Mouse (Mus musculus) forebrain, embryonic 12.5 days (tissue): Measurements from ENCODE around the gene U2af1l4. TPM values are rescaled to one million over a fixed set of nuclear protein-coding genes. Genes with fewer than 3 reads are reported as not detected.

Experiments
- ATAC-seq: fragments of 200-750 bp; cut with Nextera tagmentation; 2 replicates; pipeline ENCODE4 v1.8.0; 2017; ENCODE audit warnings: moderate TSS enrichment; ENCODE audit not compliant: low FRiP score
- H3K27ac ChIP-seq: fragments of 300-500 bp; sonication (generic); 2 replicates; pipeline ENCODE4 v1.5.1; 2016; ENCODE audit warnings: mild to moderate bottlenecking
- H3K27me3 ChIP-seq: fragments of 300-500 bp; sonication (generic); 2 replicates; pipeline ENCODE4 v1.6.1; 2016; ENCODE audit warnings: mild to moderate bottlenecking
- H3K36me3 ChIP-seq: fragments of 300-500 bp; sonication (generic); replicated peaks from 2 replicates; pipeline ENCODE4 v1.6.1; 2016; ENCODE audit warnings: mild to moderate bottlenecking
- H3K4me1 ChIP-seq: fragments of 300-500 bp; sonication (generic); 2 replicates; pipeline ENCODE4 v1.6.1; 2016
- H3K4me2 ChIP-seq: fragments of 300-500 bp; sonication (generic); 2 replicates; pipeline ENCODE4 v1.6.1; 2016; ENCODE audit warnings: mild to moderate bottlenecking, moderate library complexity
- H3K4me3 ChIP-seq: fragments of 300-500 bp; sonication (generic); replicated peaks from 2 replicates; pipeline ENCODE4 v1.5.1; 2016; ENCODE audit warnings: mild to moderate bottlenecking
- H3K9ac ChIP-seq: fragments of 300-500 bp; sonication (generic); 2 replicates; pipeline ENCODE4 v1.6.1; 2016; ENCODE audit warnings: mild to moderate bottlenecking
- H3K9me3 ChIP-seq: fragments of 300-500 bp; sonication (generic); 2 replicates; pipeline ENCODE4 v1.6.1; 2016
- WGBS: fragments of 180-500 bp; shearing (Covaris S2); methylation state at CpG from one replicate; pipeline ENCODE4 v1.1.7; 2016; 5-methylcytosine and 5-hydroxymethylcytosine counted together
- polyA plus RNA-seq: library from polyadenylated mRNA; unstranded; fragments of >200 nt; fragmentation: Nextera tagmentation; extraction: Ambion mirVana; gene quantifications from 2 replicates; pipeline ENCODE4 v1.2.1, GENCODE M21; 2016

Gene U2af1l4
- polyA plus RNA-seq: 88.1 and 95.7 TPM in 2 replicates

DNA sequence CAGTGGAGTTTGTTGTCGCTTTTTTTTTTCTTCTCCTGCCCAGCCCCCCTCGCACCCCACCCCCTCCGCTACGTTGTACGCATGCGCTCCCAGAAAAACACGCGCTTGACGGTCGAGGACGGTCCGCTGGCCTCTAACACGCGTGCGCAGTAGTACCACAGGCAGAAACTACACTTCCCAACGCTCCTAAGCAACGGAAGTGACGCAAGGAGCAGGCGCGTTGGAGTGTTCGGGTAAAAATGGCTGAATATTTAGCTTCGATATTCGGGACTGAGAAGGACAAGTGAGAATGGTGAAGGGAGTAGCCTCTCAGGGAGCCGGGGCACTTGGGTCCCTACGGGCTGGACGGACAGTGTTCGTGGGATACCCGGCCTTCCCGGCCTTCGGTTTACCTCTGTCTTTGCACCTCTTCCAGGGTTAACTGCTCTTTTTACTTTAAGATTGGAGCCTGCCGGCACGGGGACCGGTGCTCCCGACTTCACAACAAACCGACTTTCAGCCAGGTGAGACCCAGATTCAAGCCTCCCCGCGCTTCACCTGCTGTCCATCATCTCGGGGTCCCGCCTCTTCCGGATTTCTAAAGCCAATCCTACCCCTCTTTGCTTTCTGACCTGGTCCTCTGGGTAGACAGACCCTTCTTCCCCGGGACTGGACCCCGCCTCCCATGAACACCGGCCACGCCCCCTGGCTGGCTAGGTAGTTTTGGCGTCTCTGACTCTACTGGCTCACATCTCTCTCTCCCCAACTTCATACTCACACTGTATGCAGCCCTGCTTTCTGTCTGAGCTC, at the start of gene U2af1l4, which contains the start of the genes Gm49396 and Psenen:
Gene U2af1l4 (plus strand): TSS at position 185 of the 789 bp plus-strand sequence.
Gene Gm49396 (plus strand): TSS at position 228 of the 789 bp plus-strand sequence.
Gene Psenen (minus strand): TSS at position 511 of the 789 bp plus-strand sequence.
- H3K9ac ChIP-seq: peak within 1 kb of the TSS; percentile 80
- under 1% methylated on average over 45 of the region's 45 CpGs for WGBS
- peak within 1 kb of the TSS; percentile 77 for H3K4me3 ChIP-seq
- peak within 1 kb of the TSS; percentile 87 for H3K4me2 ChIP-seq
- H3K27ac ChIP-seq: peak within 1 kb of the TSS; percentile 94
- peaks cover 28% of the 10 kb centered on the region for H3K36me3 ChIP-seq
- peak; percentile 88 for ATAC-seq
- H3K4me1 ChIP-seq: peaks cover 28% of the 10 kb centered on the region
- no peaks in the 10 kb centered on the region for H3K27me3 ChIP-seq
- H3K9me3 ChIP-seq: no peaks in the 10 kb centered on the region

DNA sequence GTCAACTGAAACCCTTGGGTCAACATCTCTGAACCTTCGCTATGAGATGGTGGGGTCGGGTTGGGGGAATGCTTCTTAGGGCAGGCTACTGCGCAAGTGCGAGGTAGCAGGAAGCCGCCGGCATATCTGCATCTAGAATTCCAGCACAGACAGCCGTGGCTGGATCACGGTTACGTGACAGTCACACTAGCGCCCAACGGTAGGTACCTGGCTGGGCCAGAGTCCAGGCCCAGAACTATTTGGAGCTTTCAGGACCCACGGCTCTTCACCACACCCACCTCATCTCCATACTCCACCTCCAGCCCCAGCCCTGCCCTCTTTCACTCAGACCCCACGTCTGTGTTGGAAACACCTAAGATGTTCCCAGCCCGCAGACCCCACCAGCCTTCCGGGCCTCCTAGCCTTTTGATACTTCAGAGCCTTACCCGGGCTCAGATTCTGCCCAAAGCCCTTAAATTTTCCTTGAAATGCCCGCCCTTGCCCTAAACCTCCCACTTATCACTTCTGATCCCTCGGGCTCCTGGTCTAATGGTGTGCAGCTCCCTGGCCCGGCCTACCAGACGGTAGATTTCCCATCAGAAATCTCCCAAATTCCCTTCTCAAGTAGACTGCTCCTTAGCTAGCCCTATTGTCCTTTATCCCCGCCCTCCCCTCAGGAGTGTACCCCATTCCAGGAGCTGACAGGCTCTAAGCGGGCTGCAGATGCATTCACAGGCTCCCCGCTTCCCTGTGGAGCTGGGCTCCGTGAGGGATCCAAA, 47.9 kb upstream of the U2af1l4 start:
- H3K9me3 ChIP-seq: no peaks in the 10 kb centered on the region
- no peak overlapping the region for H3K27ac ChIP-seq
- no peaks in the 10 kb centered on the region for H3K27me3 ChIP-seq
- no peak; the same call in 1 of the 2 replicates for ATAC-seq
- H3K4me3 ChIP-seq: no peak overlapping the region
- no peak overlapping the region for H3K4me2 ChIP-seq
- no peak overlapping the region for H3K9ac ChIP-seq
- no peaks in the 10 kb centered on the region for H3K4me1 ChIP-seq
- 55% methylated on average over 24 of the region's 24 CpGs for WGBS
- H3K36me3 ChIP-seq: no peaks in the 10 kb centered on the region

DNA sequence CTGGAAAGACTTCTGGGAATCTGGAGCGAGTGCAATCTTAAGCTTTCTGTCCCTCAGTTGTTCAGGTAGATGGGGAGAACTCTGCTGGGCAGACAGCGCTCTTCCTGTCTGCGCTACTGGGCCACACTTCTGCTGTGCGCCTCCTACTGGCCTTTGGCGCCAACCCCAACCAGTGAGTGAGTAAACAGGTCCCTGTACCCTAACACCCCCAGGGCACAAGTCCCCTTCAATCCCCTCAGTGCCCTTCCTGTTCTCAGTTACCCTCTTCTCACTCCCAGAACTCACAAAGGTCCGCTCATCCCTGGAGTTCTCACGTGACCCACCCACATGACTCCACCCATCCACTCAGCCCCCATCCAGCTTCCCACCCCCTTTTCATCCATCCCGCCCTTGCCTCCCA, 44.8 kb upstream of the U2af1l4 start:
- WGBS: 48% methylated on average over 8 of the region's 8 CpGs
- H3K4me1 ChIP-seq: peaks cover 8% of the 10 kb centered on the region; the same call in 1 of the 2 replicates
- no peak overlapping the region for H3K4me3 ChIP-seq
- H3K9ac ChIP-seq: no peak overlapping the region
- ATAC-seq: no peak
- no peak overlapping the region for H3K27ac ChIP-seq
- no peaks in the 10 kb centered on the region for H3K27me3 ChIP-seq
- no peak overlapping the region for H3K4me2 ChIP-seq
- H3K9me3 ChIP-seq: no peaks in the 10 kb centered on the region
- peaks cover 14% of the 10 kb centered on the region for H3K36me3 ChIP-seq

DNA sequence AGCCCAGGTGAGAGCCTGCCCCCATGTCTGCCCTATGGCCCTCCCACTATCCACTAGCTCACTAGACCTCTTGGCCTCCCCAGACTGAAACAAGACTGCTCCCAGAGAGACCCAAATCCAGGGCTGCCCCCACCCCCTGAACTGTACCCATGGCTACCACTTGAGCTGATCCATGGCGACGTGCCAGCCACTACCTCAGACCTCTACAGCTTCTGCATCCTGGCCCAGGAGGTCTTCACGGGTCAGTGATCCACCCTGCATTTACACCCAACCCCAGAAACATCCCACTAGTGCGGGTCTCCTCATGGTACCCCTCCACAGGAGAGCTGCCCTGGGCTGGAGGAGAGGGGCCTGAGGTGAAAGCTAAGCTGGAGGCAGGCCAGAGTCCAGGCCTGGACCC, 42.7 kb upstream of the U2af1l4 start:
- Histone ChIP-seq H3K4me3 (no peak overlapping the region), H3K4me2 (no peak overlapping the region), H3K27ac (peak overlapping the region; percentile 42; the same call in 1 of the 2 replicates), H3K27me3 (no peaks in the 10 kb centered on the region), H3K36me3 (peaks cover 34% of the 10 kb centered on the region), H3K9ac (no peak overlapping the region), H3K4me1 (peaks cover 8% of the 10 kb centered on the region; the same call in 1 of the 2 replicates), H3K9me3 (no peaks in the 10 kb centered on the region)
- ATAC-seq: no peak
- 67% methylated on average over 4 of the region's 4 CpGs for WGBS

DNA sequence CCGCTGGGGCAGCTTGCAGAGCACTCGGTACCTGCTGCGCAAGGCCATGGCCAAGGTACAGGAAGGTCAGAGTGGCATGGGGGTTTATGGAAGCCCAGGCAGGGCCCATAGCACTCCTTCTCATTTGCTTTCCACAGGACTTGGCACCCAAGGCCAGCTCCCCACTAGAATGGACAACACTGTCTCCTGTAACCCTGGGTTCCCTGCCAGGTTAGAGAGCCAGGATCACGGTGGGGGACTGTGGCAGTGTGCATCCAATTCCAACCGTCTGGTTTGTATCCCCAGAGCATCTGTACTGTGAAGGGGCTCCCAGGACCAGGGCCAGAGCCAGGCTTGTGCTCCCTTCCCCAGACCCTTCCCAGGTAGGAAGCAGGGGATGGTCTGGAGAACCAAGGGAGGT, 42.2 kb upstream of the U2af1l4 start:
- H3K4me1 ChIP-seq: peaks cover 9% of the 10 kb centered on the region; the same call in 1 of the 2 replicates
- H3K9ac ChIP-seq: no peak overlapping the region
- peaks cover 39% of the 10 kb centered on the region for H3K36me3 ChIP-seq
- peak overlapping the region; percentile 42; the same call in 1 of the 2 replicates for H3K27ac ChIP-seq
- H3K27me3 ChIP-seq: no peaks in the 10 kb centered on the region
- no peak overlapping the region for H3K4me2 ChIP-seq
- ATAC-seq: no peak
- 78% methylated on average over 5 of the region's 5 CpGs for WGBS
- H3K4me3 ChIP-seq: no peak overlapping the region
- no peaks in the 10 kb centered on the region for H3K9me3 ChIP-seq

DNA sequence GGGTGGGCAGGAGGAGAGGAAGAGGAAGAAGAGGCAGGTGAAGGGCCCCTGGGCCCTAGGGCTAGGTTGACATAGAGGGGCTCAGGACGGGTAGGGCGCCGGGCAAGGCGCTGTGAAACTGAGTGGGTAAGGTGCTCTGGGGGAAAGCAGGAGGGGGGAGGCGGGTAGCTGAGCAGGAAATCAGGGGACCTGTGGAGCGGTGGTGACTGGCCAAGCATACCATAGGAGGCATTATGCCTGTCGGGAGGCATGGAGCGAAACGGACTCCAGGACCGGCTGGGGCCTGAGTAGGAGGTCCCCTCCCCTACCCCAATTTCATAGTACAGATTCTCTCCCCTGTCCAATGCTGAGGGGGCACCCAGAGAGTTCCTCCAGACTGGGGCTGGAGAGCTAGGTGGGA, 40.2 kb upstream of the U2af1l4 start:
- peaks cover 59% of the 10 kb centered on the region for H3K36me3 ChIP-seq
- peaks cover 20% of the 10 kb centered on the region for H3K4me1 ChIP-seq
- H3K27me3 ChIP-seq: no peaks in the 10 kb centered on the region
- no peak for ATAC-seq
- WGBS: 85% methylated on average over 10 of the region's 10 CpGs
- H3K4me3 ChIP-seq: no peak overlapping the region
- no peaks in the 10 kb centered on the region for H3K9me3 ChIP-seq
- H3K9ac ChIP-seq: no peak overlapping the region
- no peak overlapping the region for H3K4me2 ChIP-seq
- no peak overlapping the region for H3K27ac ChIP-seq

DNA sequence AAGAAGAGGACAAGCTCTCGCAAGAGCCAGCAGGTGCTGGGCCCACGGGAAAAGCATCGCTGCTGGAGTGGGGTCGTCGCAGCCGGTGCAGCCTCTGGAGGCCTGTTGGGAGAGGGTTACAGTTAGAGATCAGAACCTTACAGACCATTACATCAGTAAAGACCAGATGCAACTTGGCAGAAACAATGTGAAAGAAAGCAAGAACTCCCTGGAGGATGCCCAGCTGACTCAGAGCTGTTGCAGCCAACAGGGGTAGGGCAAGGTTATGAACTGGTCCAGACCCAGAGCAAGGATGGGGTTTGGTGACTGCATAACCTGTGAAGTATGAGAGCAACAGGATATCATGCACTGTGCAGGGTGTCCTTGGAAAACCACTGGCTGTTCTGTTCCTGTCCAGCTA, 38.6 kb upstream of the U2af1l4 start:
- no peak for ATAC-seq
- Histone ChIP-seq H3K9me3 (no peaks in the 10 kb centered on the region), H3K4me2 (no peak overlapping the region), H3K36me3 (peaks cover 75% of the 10 kb centered on the region), H3K4me3 (no peak overlapping the region), H3K4me1 (peaks cover 20% of the 10 kb centered on the region), H3K27me3 (no peaks in the 10 kb centered on the region), H3K9ac (no peak overlapping the region), H3K27ac (no peak overlapping the region)
- 85% methylated on average over 6 of the region's 6 CpGs for WGBS

DNA sequence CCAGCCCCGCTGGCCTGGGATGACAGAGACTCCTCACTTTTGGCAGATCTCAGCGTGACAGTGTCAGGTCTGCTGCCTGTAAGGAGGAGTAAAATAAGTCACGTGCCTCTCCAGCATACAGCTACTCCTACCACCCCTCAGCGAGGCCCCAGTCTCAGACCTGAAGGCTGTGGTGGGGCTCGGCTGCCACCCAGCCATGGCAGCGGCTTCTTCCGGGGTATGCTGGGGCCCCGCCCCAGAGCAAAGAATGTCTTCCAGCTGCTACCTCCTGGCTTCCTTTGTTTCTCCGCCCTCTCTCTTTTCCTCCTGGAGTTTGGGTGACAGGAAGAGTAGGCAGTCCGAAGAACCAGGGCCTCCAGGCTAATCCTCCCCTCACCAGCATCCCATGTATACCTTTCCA, 37.1 kb upstream of the U2af1l4 start:
- H3K9ac ChIP-seq: no peak overlapping the region
- H3K27me3 ChIP-seq: no peaks in the 10 kb centered on the region
- WGBS: 31% methylated on average over 10 of the region's 10 CpGs
- no peak; the same call in 1 of the 2 replicates for ATAC-seq
- peaks cover 90% of the 10 kb centered on the region for H3K36me3 ChIP-seq
- no peak overlapping the region for H3K4me2 ChIP-seq
- no peak overlapping the region for H3K27ac ChIP-seq
- H3K4me3 ChIP-seq: no peak overlapping the region
- peaks cover 17% of the 10 kb centered on the region for H3K4me1 ChIP-seq
- no peaks in the 10 kb centered on the region for H3K9me3 ChIP-seq

DNA sequence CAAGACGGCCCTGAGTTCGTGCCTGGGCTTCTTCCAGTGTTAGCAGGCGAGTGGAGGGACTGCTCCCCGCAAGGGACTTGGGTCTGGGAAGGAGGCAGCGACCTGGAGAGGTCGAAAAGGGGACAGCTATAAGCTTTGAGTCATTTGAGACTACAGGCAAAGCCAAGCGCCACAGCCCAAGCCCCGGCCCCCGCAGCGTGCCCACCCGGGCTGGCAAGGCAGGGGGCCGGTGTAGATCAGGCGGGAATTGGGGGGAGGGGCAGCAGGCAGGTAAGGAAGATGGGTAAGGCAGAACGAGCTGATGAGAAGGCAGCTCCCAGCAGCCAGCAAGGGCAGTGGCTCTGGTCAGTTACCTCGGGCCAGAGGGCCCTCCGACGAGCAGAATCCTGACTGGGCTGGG, 36.7 kb upstream of the U2af1l4 start:
- no peak overlapping the region for H3K4me2 ChIP-seq
- WGBS: 21% methylated on average over 17 of the region's 17 CpGs
- peaks cover 16% of the 10 kb centered on the region for H3K4me1 ChIP-seq
- no peak overlapping the region for H3K27ac ChIP-seq
- H3K36me3 ChIP-seq: peaks cover 94% of the 10 kb centered on the region
- no peak overlapping the region for H3K9ac ChIP-seq
- H3K27me3 ChIP-seq: no peaks in the 10 kb centered on the region
- H3K4me3 ChIP-seq: no peak overlapping the region
- H3K9me3 ChIP-seq: no peaks in the 10 kb centered on the region
- ATAC-seq: no peak

DNA sequence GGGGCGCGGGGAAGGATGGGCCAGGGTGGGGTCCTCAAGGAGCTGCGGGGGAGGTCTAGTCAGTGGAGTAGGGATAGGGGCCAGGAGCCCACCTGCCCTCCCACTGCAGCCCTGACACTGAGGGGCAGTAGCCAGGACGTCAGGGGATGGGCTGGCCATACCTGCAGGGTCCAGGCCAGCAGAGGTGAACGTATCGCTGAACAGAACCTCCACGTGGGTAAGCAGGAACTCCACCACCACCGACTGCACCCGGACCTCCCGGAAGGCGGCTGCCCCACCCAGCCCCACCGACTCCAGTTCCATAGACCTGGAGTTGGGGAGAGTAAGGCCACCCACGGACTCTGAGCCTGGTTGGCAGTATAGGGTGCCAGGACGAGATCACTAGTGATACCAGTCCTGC, 36.1 kb upstream of the U2af1l4 start:
- Histone ChIP-seq H3K9me3 (no peaks in the 10 kb centered on the region), H3K27me3 (no peaks in the 10 kb centered on the region), H3K36me3 (peaks cover 100% of the 10 kb centered on the region), H3K27ac (no peak overlapping the region), H3K4me3 (no peak overlapping the region), H3K4me1 (peaks cover 20% of the 10 kb centered on the region), H3K9ac (no peak overlapping the region), H3K4me2 (no peak overlapping the region)
- 85% methylated on average over 14 of the region's 14 CpGs for WGBS
- no peak for ATAC-seq

DNA sequence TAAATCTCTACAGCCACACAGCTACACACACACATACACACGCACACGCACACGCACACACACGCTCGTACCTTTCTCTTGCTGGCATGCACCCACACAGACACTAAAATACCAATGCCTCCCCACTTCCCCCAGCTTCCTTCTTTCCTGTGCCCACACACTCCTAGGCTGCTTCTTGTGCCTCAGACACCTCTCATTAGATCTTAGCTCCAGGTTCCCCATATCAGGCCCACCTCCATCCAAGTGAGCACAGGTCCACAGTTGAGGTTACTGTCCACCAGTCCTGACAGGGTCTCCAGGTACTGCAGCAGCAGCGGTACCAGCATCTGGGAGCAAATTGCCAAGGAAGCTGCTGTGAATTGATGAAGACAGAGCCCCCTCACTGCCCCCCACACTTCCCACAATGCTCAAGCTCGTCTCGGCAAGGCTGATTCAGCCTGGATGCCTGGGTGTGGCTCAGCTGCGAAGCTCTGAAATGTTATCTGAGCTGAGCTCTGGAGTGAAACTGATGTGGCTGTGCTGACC, 31.7 kb upstream of the U2af1l4 start:
- no peak overlapping the region for H3K4me3 ChIP-seq
- ATAC-seq: no peak
- H3K9me3 ChIP-seq: no peaks in the 10 kb centered on the region
- peaks cover 66% of the 10 kb centered on the region for H3K36me3 ChIP-seq
- H3K9ac ChIP-seq: 0 out of 2 replicates have a peak overlapping the region, but pooled peaks have one; percentile 18
- H3K27me3 ChIP-seq: no peaks in the 10 kb centered on the region
- H3K4me2 ChIP-seq: peak overlapping the region; percentile 16; the same call in 1 of the 2 replicates
- peaks cover 45% of the 10 kb centered on the region for H3K4me1 ChIP-seq
- H3K27ac ChIP-seq: no peak overlapping the region
- WGBS: 83% methylated on average over 9 of the region's 9 CpGs

DNA sequence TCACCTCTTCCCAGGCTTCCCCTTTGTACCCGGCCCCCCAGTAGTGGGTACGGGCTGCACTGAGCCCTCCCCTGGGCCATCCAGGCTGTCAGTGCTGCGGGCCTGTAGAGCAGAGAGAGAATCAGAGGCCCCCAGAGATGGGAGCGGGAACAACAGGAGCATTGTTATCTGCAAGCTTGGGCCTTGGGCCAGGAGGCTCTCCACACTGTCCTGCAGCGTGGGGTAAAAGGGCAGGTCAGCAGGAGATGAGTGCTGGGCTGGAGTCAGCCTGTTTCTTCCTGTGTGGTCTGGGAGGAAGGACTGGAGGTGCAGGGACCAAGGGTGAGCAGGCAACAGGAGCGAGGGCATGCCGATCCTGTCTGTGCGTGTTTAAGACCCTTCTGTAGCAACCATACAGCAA, 30.2 kb upstream of the U2af1l4 start:
- Histone ChIP-seq H3K9ac (peak overlapping the region; percentile 90), H3K9me3 (no peaks in the 10 kb centered on the region), H3K4me3 (peak overlapping the region; percentile 71), H3K27ac (no peak overlapping the region; the same call in 1 of the 2 replicates), H3K4me1 (peaks cover 39% of the 10 kb centered on the region), H3K27me3 (no peaks in the 10 kb centered on the region), H3K4me2 (peak overlapping the region; percentile 81), H3K36me3 (peaks cover 50% of the 10 kb centered on the region)
- 13% methylated on average over 8 of the region's 8 CpGs for WGBS
- ATAC-seq: no peak
